Mouse (Mus musculus): ENCODE results near the gene Pdss2. TPM values are rescaled to one million over a fixed set of nuclear protein-coding genes. Genes with fewer than 3 reads are reported as not detected.
A peak's percentile ranks its signal among the peaks of the same experiment; 100 is the strongest.

The Pdss2 gene
- total and polyA plus RNA-seq, 2 experiments from 2014 or later = 18.4 to 21.1 TPM

DNA sequence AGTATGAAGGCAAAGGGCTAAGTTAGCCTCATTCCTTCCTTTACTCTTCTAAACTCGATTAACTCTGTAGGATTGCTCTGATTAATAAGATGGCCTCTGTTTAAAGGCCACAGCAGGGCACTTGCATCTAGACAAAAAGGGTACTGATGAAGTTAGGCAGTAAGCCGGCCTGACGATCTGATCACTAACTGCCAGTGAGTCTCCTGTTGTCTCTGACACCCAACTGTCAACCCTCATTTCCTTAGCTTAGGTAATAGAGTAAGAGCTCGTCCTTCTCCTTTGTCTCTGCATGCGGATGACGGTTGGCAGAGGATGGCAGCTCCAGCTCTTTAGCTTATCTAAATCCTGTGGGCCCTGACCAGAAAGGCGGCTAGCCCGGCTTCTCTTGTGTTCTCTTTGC is 102.1 kb downstream of the Pdss2 start:
- Histone ChIP-seq H3K4me3 (ENCODE audit: low read depth, low read length) (no peak overlapping the region), H3K27me3 (ENCODE audit: insufficient read depth, low read length) (no peaks in the 10 kb centered on the region), H3K4me2 (ENCODE audit: low read depth) (no peak overlapping the region), H3K36me3 (ENCODE audit: insufficient read depth) (no peaks in the 10 kb centered on the region), H3K9ac (no peak overlapping the region), H3K4me1 (ENCODE audit: insufficient read depth) (peaks cover 9% of the 10 kb centered on the region), H3K27ac (ENCODE audit: low read depth, low read length) (no peak overlapping the region), H3K9me3 (ENCODE audit: low read length) (no peaks in the 10 kb centered on the region)
- no peak for DNase-seq
- no peak for ATAC-seq
- 39% methylated on average over 8 of the region's 8 CpGs for WGBS
- no peak for TF ChIP-seq CTCF (IDR thresholded peaks at IDR 0.05; ENCODE audit: low read depth)

DNA sequence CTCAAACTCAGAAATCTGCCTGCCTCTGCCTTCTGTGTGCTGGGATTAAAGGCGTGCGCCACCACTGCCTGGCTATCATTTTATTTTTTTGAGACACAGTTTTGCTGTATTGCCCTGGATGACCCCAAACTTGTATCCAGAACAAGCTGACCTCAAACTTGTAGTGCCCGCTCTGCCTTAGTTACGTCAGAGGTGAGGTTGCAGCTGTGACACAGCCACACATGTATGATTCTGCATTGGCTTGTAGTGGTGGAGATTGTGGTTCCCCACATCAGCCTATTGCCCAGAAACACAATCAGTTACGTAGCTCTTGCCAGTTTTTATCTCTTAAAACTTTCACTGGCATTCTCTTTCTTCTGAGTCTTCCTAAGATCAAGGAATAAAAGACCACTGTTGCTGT is 108.5 kb downstream of the Pdss2 start:
- ATAC-seq (no peak), DNase-seq (no peak)
- H3K27me3 ChIP-seq (ENCODE audit: insufficient read depth, low read length) = no peaks in the 10 kb centered on the region
- 97% methylated on average over 5 of the region's 5 CpGs for WGBS
- no peak for TF ChIP-seq CTCF (IDR thresholded peaks at IDR 0.05; ENCODE audit: low read depth)
- no peak overlapping the region for H3K4me2 ChIP-seq (ENCODE audit: low read depth)
- H3K4me3 ChIP-seq (ENCODE audit: low read depth, low read length) = no peak overlapping the region
- H3K36me3 ChIP-seq (ENCODE audit: insufficient read depth) = no peaks in the 10 kb centered on the region
- no peak overlapping the region for H3K9ac ChIP-seq
- H3K4me1 ChIP-seq (ENCODE audit: insufficient read depth) = peaks cover 7% of the 10 kb centered on the region; the same call in 1 of the 2 replicates
- H3K27ac ChIP-seq (ENCODE audit: low read depth, low read length) = no peak overlapping the region
- H3K9me3 ChIP-seq (ENCODE audit: low read length) = no peaks in the 10 kb centered on the region

DNA sequence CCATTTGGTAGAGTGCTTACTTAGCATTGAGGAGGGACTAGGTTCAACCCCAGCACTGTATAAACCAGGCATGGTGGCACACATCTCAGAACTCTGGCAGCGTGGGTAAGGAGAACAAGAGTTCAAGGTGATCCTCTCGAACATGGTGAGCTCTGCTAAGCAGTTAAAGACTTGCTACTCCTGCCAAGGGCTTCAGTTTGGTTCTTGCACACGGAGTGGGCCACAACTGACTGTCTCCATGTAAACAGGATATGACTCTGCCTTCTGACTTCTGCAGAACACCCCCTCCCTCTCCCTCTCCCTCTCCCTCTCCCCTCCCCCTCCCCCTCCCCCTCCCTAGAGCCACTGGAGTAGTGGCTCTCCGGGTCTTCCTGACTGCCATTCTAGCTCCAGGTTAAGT is 109.4 kb downstream of the Pdss2 start:
- H3K9ac ChIP-seq = no peak overlapping the region
- no peak for TF ChIP-seq CTCF (IDR thresholded peaks at IDR 0.05; ENCODE audit: low read depth)
- no peaks in the 10 kb centered on the region for H3K36me3 ChIP-seq (ENCODE audit: insufficient read depth)
- no peaks in the 10 kb centered on the region for H3K27me3 ChIP-seq (ENCODE audit: insufficient read depth, low read length)
- no peak for DNase-seq
- WGBS = 57% methylated on average over 4 of the region's 4 CpGs
- ATAC-seq = no peak; the same call in 1 of the 2 replicates
- H3K27ac ChIP-seq (ENCODE audit: low read depth, low read length) = no peak overlapping the region
- no peak overlapping the region for H3K4me3 ChIP-seq (ENCODE audit: low read depth, low read length)
- H3K4me2 ChIP-seq (ENCODE audit: low read depth) = no peak overlapping the region
- H3K4me1 ChIP-seq (ENCODE audit: insufficient read depth) = peaks cover 7% of the 10 kb centered on the region; the same call in 1 of the 2 replicates
- H3K9me3 ChIP-seq (ENCODE audit: low read length) = no peaks in the 10 kb centered on the region

DNA sequence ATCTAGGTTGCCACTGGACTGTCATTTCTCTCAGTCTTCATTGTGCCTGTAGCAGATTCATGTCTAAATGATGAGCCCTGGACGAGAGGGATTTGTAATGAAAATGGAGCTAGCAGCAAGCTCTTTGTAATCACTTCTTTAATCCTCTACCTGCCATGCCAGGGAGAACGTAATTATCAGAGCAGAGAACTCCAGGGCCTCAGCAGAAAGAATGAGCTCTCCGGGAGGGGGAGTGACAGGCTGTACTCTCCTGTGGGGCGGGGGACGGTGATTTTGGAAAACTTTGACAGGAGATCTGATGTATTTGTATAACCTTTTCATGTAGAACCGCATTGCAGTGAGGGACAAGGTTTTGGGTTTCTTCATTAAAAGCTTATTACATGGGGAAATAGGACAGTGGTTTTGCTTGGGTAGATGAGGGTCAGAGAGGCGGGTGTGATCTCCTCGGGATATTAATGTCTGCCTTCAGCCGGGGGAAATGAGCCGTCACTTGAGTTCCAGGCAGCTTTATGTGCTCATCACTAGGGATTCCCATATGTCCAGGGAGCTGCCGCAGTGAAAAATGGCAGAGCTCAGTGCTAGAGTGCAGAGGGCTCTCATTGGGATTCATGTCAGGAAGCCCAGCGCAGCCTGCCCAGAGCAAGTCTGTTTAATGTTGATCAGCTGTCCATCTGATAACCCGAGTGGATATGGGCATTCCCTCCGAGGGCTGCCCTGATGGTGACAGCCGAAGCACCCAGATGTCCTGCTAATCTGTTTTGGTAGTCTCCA is 110.8 kb downstream of the Pdss2 start:
- no peaks in the 10 kb centered on the region for H3K27me3 ChIP-seq (ENCODE audit: insufficient read depth, low read length)
- H3K9ac ChIP-seq = no peak overlapping the region
- no peak overlapping the region for H3K27ac ChIP-seq (ENCODE audit: low read depth, low read length)
- ATAC-seq (peak; percentile 72), DNase-seq (no peak)
- no peak overlapping the region for H3K4me3 ChIP-seq (ENCODE audit: low read depth, low read length)
- H3K9me3 ChIP-seq (ENCODE audit: low read length) = no peaks in the 10 kb centered on the region
- no peaks in the 10 kb centered on the region for H3K36me3 ChIP-seq (ENCODE audit: insufficient read depth)
- no peak overlapping the region for H3K4me2 ChIP-seq (ENCODE audit: low read depth)
- 19% methylated on average over 15 of the region's 15 CpGs for WGBS
- TF ChIP-seq CTCF (IDR thresholded peaks at IDR 0.05; ENCODE audit: low read depth) = no peak
- H3K4me1 ChIP-seq (ENCODE audit: insufficient read depth) = peaks cover 7% of the 10 kb centered on the region; the same call in 1 of the 2 replicates

DNA sequence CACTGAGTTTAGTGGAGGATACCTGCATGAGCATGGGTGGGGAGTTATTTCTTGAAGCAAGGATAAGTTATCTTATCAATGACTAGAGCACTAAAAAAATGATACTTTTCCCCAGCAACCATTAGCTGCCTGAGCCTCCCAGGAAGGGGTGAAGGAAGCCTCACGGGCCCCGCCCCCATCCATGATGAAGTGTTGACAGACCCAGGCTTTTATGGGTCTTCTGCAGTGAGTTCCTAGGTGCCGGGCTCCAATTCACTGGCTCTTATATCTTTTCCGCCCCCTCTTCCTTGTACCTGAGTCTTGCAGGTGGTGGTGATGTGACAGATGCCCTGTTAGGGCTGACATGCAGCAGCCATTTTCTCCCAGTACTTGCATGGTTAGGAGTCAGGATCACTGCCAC is 114.6 kb downstream of the Pdss2 start:
- WGBS = 93% methylated on average over 4 of the region's 4 CpGs

DNA sequence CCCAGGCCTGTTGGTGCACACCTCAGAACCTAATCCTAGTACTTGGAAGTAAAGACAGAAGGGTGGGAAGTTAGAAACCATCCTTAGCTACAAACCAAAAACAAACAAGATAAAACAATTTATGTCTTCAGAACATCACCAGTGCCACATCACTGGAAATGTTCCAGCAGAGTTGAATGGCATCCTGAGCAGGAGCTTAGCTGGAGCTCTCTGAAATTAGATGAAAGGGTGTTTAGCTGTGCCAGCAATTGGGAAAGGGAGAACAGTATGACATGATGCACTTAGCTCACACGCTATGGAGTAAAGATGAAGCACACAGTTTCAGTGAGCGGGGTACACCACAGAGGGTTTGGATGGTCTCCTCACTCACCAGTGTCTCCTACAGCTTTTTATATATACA is 115.8 kb downstream of the Pdss2 start:
- TF ChIP-seq CTCF (IDR thresholded peaks at IDR 0.05; ENCODE audit: low read depth) = no peak

More for the DNA sequence above, 114.6 kb downstream of the Pdss2 start:
- H3K27ac ChIP-seq (ENCODE audit: low read depth, low read length) = no peak overlapping the region
- H3K36me3 ChIP-seq (ENCODE audit: insufficient read depth) = no peaks in the 10 kb centered on the region
- H3K4me1 ChIP-seq (ENCODE audit: insufficient read depth) = peaks cover 7% of the 10 kb centered on the region; the same call in 1 of the 2 replicates
- no peaks in the 10 kb centered on the region for H3K27me3 ChIP-seq (ENCODE audit: insufficient read depth, low read length)
- no peak overlapping the region for H3K9ac ChIP-seq
- no peaks in the 10 kb centered on the region for H3K9me3 ChIP-seq (ENCODE audit: low read length)
- no peak overlapping the region for H3K4me2 ChIP-seq (ENCODE audit: low read depth)
- ATAC-seq = no peak
- no peak for TF ChIP-seq CTCF (IDR thresholded peaks at IDR 0.05; ENCODE audit: low read depth)
- no peak overlapping the region for H3K4me3 ChIP-seq (ENCODE audit: low read depth, low read length)
- DNase-seq = no peak

DNA sequence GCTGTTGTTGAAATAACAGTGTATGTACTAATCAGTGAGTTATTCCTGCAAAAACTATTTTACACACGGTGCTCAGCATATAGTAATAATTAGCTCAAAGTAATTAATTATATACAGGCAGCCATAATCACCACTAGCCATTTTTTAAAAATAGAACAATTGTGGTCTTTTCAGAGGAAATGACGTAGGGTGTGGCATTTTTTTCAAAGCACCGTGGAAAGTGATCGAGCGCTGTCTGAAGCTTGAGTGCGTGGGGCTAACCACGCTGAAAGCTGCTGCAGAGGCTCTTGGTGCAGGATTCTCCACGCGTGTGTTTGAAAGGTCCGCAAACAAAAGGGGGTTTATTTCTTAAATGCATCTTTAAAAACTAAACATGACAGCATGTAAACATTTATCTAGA is 118.5 kb downstream of the Pdss2 start:
- DNase-seq = no peak

More for the DNA sequence above, 115.8 kb downstream of the Pdss2 start:
- ATAC-seq = no peak
- no peak overlapping the region for H3K4me3 ChIP-seq (ENCODE audit: low read depth, low read length)
- H3K27ac ChIP-seq (ENCODE audit: low read depth, low read length) = no peak overlapping the region
- no peaks in the 10 kb centered on the region for H3K27me3 ChIP-seq (ENCODE audit: insufficient read depth, low read length)
- H3K36me3 ChIP-seq (ENCODE audit: insufficient read depth) = no peaks in the 10 kb centered on the region
- H3K9me3 ChIP-seq (ENCODE audit: low read length) = no peaks in the 10 kb centered on the region
- WGBS = 76% methylated on average over 2 of the region's 2 CpGs
- DNase-seq = no peak
- no peak overlapping the region for H3K9ac ChIP-seq
- H3K4me1 ChIP-seq (ENCODE audit: insufficient read depth) = peaks cover 7% of the 10 kb centered on the region; the same call in 1 of the 2 replicates
- H3K4me2 ChIP-seq (ENCODE audit: low read depth) = no peak overlapping the region

More for the DNA sequence above, 118.5 kb downstream of the Pdss2 start:
- H3K4me1 ChIP-seq (ENCODE audit: insufficient read depth) = no peaks in the 10 kb centered on the region
- H3K4me3 ChIP-seq (ENCODE audit: low read depth, low read length) = no peak overlapping the region
- no peaks in the 10 kb centered on the region for H3K9me3 ChIP-seq (ENCODE audit: low read length)
- no peak for TF ChIP-seq CTCF (IDR thresholded peaks at IDR 0.05; ENCODE audit: low read depth)
- no peak for ATAC-seq
- H3K27ac ChIP-seq (ENCODE audit: low read depth, low read length) = no peak overlapping the region
- H3K36me3 ChIP-seq (ENCODE audit: insufficient read depth) = no peaks in the 10 kb centered on the region
- no peaks in the 10 kb centered on the region for H3K27me3 ChIP-seq (ENCODE audit: insufficient read depth, low read length)
- 59% methylated on average over 10 of the region's 10 CpGs for WGBS
- H3K4me2 ChIP-seq (ENCODE audit: low read depth) = no peak overlapping the region
- no peak overlapping the region for H3K9ac ChIP-seq
